17 mouse cellular contexts compared by ENCODE assay signal in genomic region chr11:112450227-112450626, GRCm38 (mm10).
DNase-seq lines count a peak whose midpoint lies in the region; ATAC-seq lines count a peak whose summit lies in the region.
"Had no signal": no experiment of that assay in that cellular context is flagged by ENCODE, and none has a peak within 500 bp of the region (broad histone marks: within the 10 kb centered on the region; RNA-seq: fewer than 3 reads in every experiment).

No protein-coding gene starts in this region.

- H3K4me2 ChIP-seq in hindbrain, embryonic 12.5 days (replicated peaks): no peak overlapping the region
- no peak overlapping the region for H3K4me2 ChIP-seq in midbrain, embryonic 11.5 days
- no peak overlapping the region for H3K4me2 ChIP-seq in midbrain, embryonic 13.5 days (replicated peaks)
- no peak overlapping the region for H3K4me2 ChIP-seq in embryonic facial prominence, embryonic 14.5 days (ENCODE audit: low read depth, low read length)
- H3K4me2 ChIP-seq in intestine, embryonic 15.5 days (replicated peaks): no peak overlapping the region
- H3K4me2 ChIP-seq: heart, embryonic 11.5 days had no signal

- no peak overlapping the region for H3K4me3 ChIP-seq in hindbrain, embryonic 10.5 days
- H3K4me3 ChIP-seq in hindbrain, embryonic 12.5 days: no peak overlapping the region
- H3K4me3 ChIP-seq in midbrain, embryonic 11.5 days (ENCODE audit: low read depth, low read length): no peak overlapping the region
- H3K4me3 ChIP-seq in midbrain, embryonic 13.5 days (replicated peaks): no peak overlapping the region
- no peak overlapping the region for H3K4me3 ChIP-seq in embryonic facial prominence, embryonic 14.5 days (ENCODE audit: low read depth, low read length)
- no peak overlapping the region for H3K4me3 ChIP-seq in intestine, embryonic 15.5 days (replicated peaks)

- intact Hi-C loops in left cerebral cortex, postnatal 36 days (cut with DNase I): no loop called here

- no peaks in the 10 kb centered on the region for H3K36me3 ChIP-seq in hindbrain, embryonic 10.5 days
- no peaks in the 10 kb centered on the region for H3K36me3 ChIP-seq in hindbrain, embryonic 12.5 days
- H3K36me3 ChIP-seq in midbrain, embryonic 11.5 days (ENCODE audit: control insufficient read depth, insufficient read depth, low read length): no peaks in the 10 kb centered on the region
- no peaks in the 10 kb centered on the region for H3K36me3 ChIP-seq in midbrain, embryonic 13.5 days
- H3K36me3 ChIP-seq in embryonic facial prominence, embryonic 14.5 days (ENCODE audit: control insufficient read depth, insufficient read depth, low read length): no peaks in the 10 kb centered on the region
- H3K36me3 ChIP-seq in intestine, embryonic 15.5 days: no peaks in the 10 kb centered on the region

- peaks cover 10% of the 10 kb centered on the region; the same call in 1 of the 2 replicates for H3K4me1 ChIP-seq in hindbrain, embryonic 10.5 days (replicated peaks)
- H3K4me1 ChIP-seq in hindbrain, embryonic 12.5 days: peaks cover 3% of the 10 kb centered on the region; the same call in 1 of the 2 replicates
- no peaks in the 10 kb centered on the region; the same call in 1 of the 2 replicates for H3K4me1 ChIP-seq in midbrain, embryonic 11.5 days (ENCODE audit: control insufficient read depth, insufficient read depth, low read length)
- H3K4me1 ChIP-seq in midbrain, embryonic 13.5 days (replicated peaks): peaks cover 3% of the 10 kb centered on the region; the same call in 1 of the 2 replicates
- peaks cover 5% of the 10 kb centered on the region; the same call in 1 of the 2 replicates for H3K4me1 ChIP-seq in embryonic facial prominence, embryonic 14.5 days (ENCODE audit: control insufficient read depth, insufficient read depth, low read length)
- H3K4me1 ChIP-seq in intestine, embryonic 15.5 days (replicated peaks): no peaks in the 10 kb centered on the region

- peak; percentile 53 for DNase-seq in hindbrain, embryonic 10.5 days (ENCODE audit: low spot score)
- peak; percentile 85 for DNase-seq in midbrain, embryonic 11.5 days (ENCODE audit: low spot score, missing footprints)
- DNase-seq in embryonic facial prominence, embryonic 14.5 days (ENCODE audit: low spot score): peak; percentile 40
- DNase-seq in left cerebral cortex, postnatal 36 days (ENCODE audit: low spot score in 2 of 2): no peak
- DNase-seq in cerebellum, adult 18-20 months: no peak
- DNase-seq: adrenal gland, postnatal 36 days; B cell, adult 2 months; cerebellum, postnatal 14 days; gastrocnemius, postnatal 25 days; heart, postnatal 4 days; kidney, adult 18-20 months; thymus, postnatal 14 days had no signal

- no peaks in the 10 kb centered on the region for H3K27me3 ChIP-seq in hindbrain, embryonic 10.5 days (ENCODE audit: insufficient read depth, poor library complexity, severe bottlenecking)
- H3K27me3 ChIP-seq in hindbrain, embryonic 12.5 days: no peaks in the 10 kb centered on the region
- H3K27me3 ChIP-seq in midbrain, embryonic 11.5 days (ENCODE audit: control insufficient read depth, insufficient read depth, low read length): no peaks in the 10 kb centered on the region
- H3K27me3 ChIP-seq in midbrain, embryonic 13.5 days: no peaks in the 10 kb centered on the region
- no peaks in the 10 kb centered on the region for H3K27me3 ChIP-seq in embryonic facial prominence, embryonic 14.5 days (replicated peaks; ENCODE audit: control insufficient read depth, insufficient read depth, low read length)
- no peaks in the 10 kb centered on the region for H3K27me3 ChIP-seq in intestine, embryonic 15.5 days (replicated peaks)

- 0 out of 2 replicates have a peak overlapping the region, but pooled peaks have one; percentile 35 for H3K27ac ChIP-seq in hindbrain, embryonic 10.5 days
- H3K27ac ChIP-seq in hindbrain, embryonic 12.5 days: no peak overlapping the region
- no peak overlapping the region for H3K27ac ChIP-seq in midbrain, embryonic 11.5 days (ENCODE audit: low read depth, low read length)
- no peak overlapping the region for H3K27ac ChIP-seq in midbrain, embryonic 13.5 days
- H3K27ac ChIP-seq in embryonic facial prominence, embryonic 14.5 days (replicated peaks; ENCODE audit: low read depth, low read length): no peak overlapping the region
- no peak overlapping the region for H3K27ac ChIP-seq in intestine, embryonic 15.5 days
- H3K27ac ChIP-seq: liver, embryonic 14.5 days had no signal

- 65% methylated on average over 6 of the region's 6 CpGs for WGBS in hindbrain, embryonic 10.5 days
- 62% methylated on average over 6 of the region's 6 CpGs for WGBS in hindbrain, embryonic 12.5 days
- WGBS in midbrain, embryonic 11.5 days: 67% methylated on average over 6 of the region's 6 CpGs
- 59% methylated on average over 6 of the region's 6 CpGs for WGBS in midbrain, embryonic 13.5 days
- 17% methylated on average over 6 of the region's 6 CpGs for WGBS in embryonic facial prominence, embryonic 14.5 days
- 45% methylated on average over 6 of the region's 6 CpGs for WGBS in intestine, embryonic 15.5 days

- no peaks in the 10 kb centered on the region for H3K9me3 ChIP-seq in hindbrain, embryonic 10.5 days
- no peaks in the 10 kb centered on the region for H3K9me3 ChIP-seq in hindbrain, embryonic 12.5 days (replicated peaks)
- no peaks in the 10 kb centered on the region for H3K9me3 ChIP-seq in midbrain, embryonic 11.5 days (ENCODE audit: control insufficient read depth, low read length)
- no peaks in the 10 kb centered on the region for H3K9me3 ChIP-seq in midbrain, embryonic 13.5 days
- no peaks in the 10 kb centered on the region for H3K9me3 ChIP-seq in embryonic facial prominence, embryonic 14.5 days (ENCODE audit: control insufficient read depth, low read length)
- H3K9me3 ChIP-seq in intestine, embryonic 15.5 days: no peaks in the 10 kb centered on the region

- ATAC-seq in hindbrain, embryonic 12.5 days (ENCODE audit: low FRiP score): no peak
- no peak for ATAC-seq in midbrain, embryonic 11.5 days (ENCODE audit: low FRiP score)
- no peak for ATAC-seq in midbrain, embryonic 13.5 days
- no peak for ATAC-seq in embryonic facial prominence, embryonic 14.5 days (ENCODE audit: low read depth)
- no peak for ATAC-seq in intestine, embryonic 15.5 days

- H3K9ac ChIP-seq in hindbrain, embryonic 12.5 days: no peak overlapping the region
- no peak overlapping the region for H3K9ac ChIP-seq in midbrain, embryonic 11.5 days (ENCODE audit: low read length)
- no peak overlapping the region for H3K9ac ChIP-seq in midbrain, embryonic 13.5 days (replicated peaks)
- H3K9ac ChIP-seq in embryonic facial prominence, embryonic 14.5 days (ENCODE audit: low read depth, low read length): no peak overlapping the region
- no peak overlapping the region for H3K9ac ChIP-seq in intestine, embryonic 15.5 days
- H3K9ac ChIP-seq: liver, embryonic 14.5 days had no signal

Comparison
In these comparisons a context has a peak if more than half of its experiments do, and no peak if none do; other contexts are left out.
1. DNase-seq: peak in hindbrain, embryonic 10.5 days (single experiment), midbrain, embryonic 11.5 days (single experiment) and embryonic facial prominence, embryonic 14.5 days (single experiment); none in left cerebral cortex, postnatal 36 days (0 of 2) and cerebellum, adult 18-20 months (0 of 2).